ENCODE assay signal across 8 mouse cellular contexts in genomic region chr11:108923781-108924180, GRCm38 (mm10). TPM values are rescaled to one million over a fixed set of nuclear protein-coding genes. Genes with fewer than 3 reads are reported as not detected.
DNase-seq lines count a peak whose midpoint lies in the region; ATAC-seq and TF ChIP-seq lines count a peak whose summit lies in the region.

No protein-coding gene starts in this region.

- no peaks in the 10 kb centered on the region for H3K36me3 ChIP-seq in liver, embryonic 13.5 days

- ATAC-seq in liver, embryonic 13.5 days (ENCODE audit: low read depth), result no peak
- ATAC-seq in frontal cortex, adult (ENCODE audit: low TSS enrichment), result no peak

- no peak for DNase-seq in gastrocnemius, adult 2 months
- no peak for DNase-seq in gastrocnemius, postnatal 14 days
- peak; percentile 3 for DNase-seq in ovary, postnatal 10 days (ENCODE audit: low spot score)
- DNase-seq in ovary, postnatal 36 days (ENCODE audit: low spot score), result no peak
- no peak for DNase-seq in liver, embryonic 13.5 days
- DNase-seq in thymus, postnatal 36 days, result no peak
- no peak for DNase-seq in cerebellum, adult 11-12 months

- H3K9ac ChIP-seq in liver, embryonic 13.5 days, result no peak overlapping the region

- H3K4me1 ChIP-seq in liver, embryonic 13.5 days (replicated peaks), result peaks cover 18% of the 10 kb centered on the region; the same call in 1 of the 2 replicates

- H3K27me3 ChIP-seq in liver, embryonic 13.5 days, result peaks cover 64% of the 10 kb centered on the region

- H3K4me2 ChIP-seq in liver, embryonic 13.5 days, result peak overlapping the region; percentile 78; the same call in 1 of the 2 replicates

- H3K4me3 ChIP-seq in gastrocnemius, adult 2 months, result peak overlapping the region; percentile 92
- H3K4me3 ChIP-seq in liver, embryonic 13.5 days (replicated peaks), result no peak overlapping the region

- no peak for TF ChIP-seq CTCF in gastrocnemius, adult 2 months (IDR thresholded peaks at IDR 0.05)

- H3K27ac ChIP-seq in gastrocnemius, adult 2 months, result no peak overlapping the region; the same call in 1 of the 2 replicates
- H3K27ac ChIP-seq in liver, embryonic 13.5 days, result no peak overlapping the region

- H3K9me3 ChIP-seq in liver, embryonic 13.5 days (replicated peaks), result no peaks in the 10 kb centered on the region

- intact Hi-C loops in gastrocnemius, adult 2 months (cut with DNase I), result loop anchor here (2.0 kb wide), 1 partner anchor 475 kb away; no protein-coding TSS in a partner anchor
- intact Hi-C loops in gastrocnemius, postnatal 14 days (cut with DNase I; ENCODE audit: low total_unique reads), result loop anchor here (10.0 kb wide), 1 partner anchor 469 kb away; no protein-coding TSS in a partner anchor

- WGBS in liver, embryonic 13.5 days (ENCODE audit: insufficient replicate concordance), result 23% methylated on average over 13 of the region's 13 CpGs

RNA-seq across cellular contexts. Expression of gene Axin2, which starts 3.6 kb away (rescaled TPM):
- 1 to 10 TPM; 8.5 to 9.3 TPM for total RNA-seq in gastrocnemius, adult 2 months (2021)
- 1 to 10 TPM; 8.3 to 8.5 TPM for total RNA-seq in gastrocnemius, postnatal 14 days (2021)
- 0.43 and 0.51 TPM in 2 replicates for polyA plus RNA-seq in liver, embryonic 13.5 days (2015; fragmentation: Nextera tagmentation; extraction: Ambion mirVana)
